Mouse (Mus musculus) CH12.LX (cell line): ENCODE data around the gene Etv1.

Experiments
- CTCF ChIP-seq, 2 experiments: IDR thresholded peaks in 1 of 2; conservative IDR thresholded peaks in 1 of 2; 2 replicates each; pipeline ENCODE4 v1.5.1; 2011 to 2012; ENCODE audit warnings: low read depth in 2 of 2, low read length in 2 of 2, improper control_type of control experiment in 1 of 2, inconsistent platforms in 1 of 2, mild to moderate bottlenecking in 1 of 2, moderate library complexity in 1 of 2
- E2F4 ChIP-seq: IDR thresholded peaks from 2 replicates; pipeline ENCODE4 v1.6.1; 2011; ENCODE audit warnings: low read depth, low read length, improper control_type of control experiment; ENCODE audit not compliant: insufficient replicate concordance
- EP300 ChIP-seq: IDR thresholded peaks from 2 replicates; pipeline ENCODE4 v1.6.1; 2011; ENCODE audit warnings: low read length, improper control_type of control experiment
- ETS1 ChIP-seq: conservative IDR thresholded peaks from 2 replicates; pipeline ENCODE4 v1.6.1; 2012; ENCODE audit warnings: low read depth, mild to moderate bottlenecking, inconsistent platforms, low read length, improper control_type of control experiment, moderate library complexity
- GABPA ChIP-seq: IDR thresholded peaks from 2 replicates; pipeline ENCODE4 v1.6.1; 2012; ENCODE audit warnings: low read depth, low read length, improper control_type of control experiment, inconsistent platforms; ENCODE audit not compliant: insufficient replicate concordance
- KAT2A ChIP-seq: IDR thresholded peaks from 2 replicates; pipeline ENCODE4 v1.6.1; 2012; ENCODE audit warnings: low read length, improper control_type of control experiment, inconsistent platforms; ENCODE audit not compliant: insufficient replicate concordance
- MYC ChIP-seq: IDR thresholded peaks from 2 replicates; pipeline ENCODE4 v1.6.1; 2011; ENCODE audit warnings: low read depth, mild to moderate bottlenecking, improper control_type of control experiment, low read length
- POLR2A ChIP-seq: IDR thresholded peaks from 2 replicates; pipeline ENCODE4 v1.6.1; 2011; ENCODE audit warnings: low read depth, mild to moderate bottlenecking, improper control_type of control experiment, low read length
- POLR2AphosphoS2 ChIP-seq: IDR thresholded peaks from 2 replicates; pipeline ENCODE4 v1.6.1; 2011; ENCODE audit warnings: low read depth, low read length, improper control_type of control experiment
- TCF12 ChIP-seq: IDR thresholded peaks from 2 replicates; pipeline ENCODE4 v1.6.1; 2014; ENCODE audit warnings: low read depth, mild to moderate bottlenecking, inconsistent platforms, low read length, improper control_type of control experiment
- USF1 ChIP-seq: IDR thresholded peaks from 2 replicates; pipeline ENCODE4 v1.6.1; 2014; ENCODE audit warnings: low read depth, mild to moderate bottlenecking, inconsistent platforms, low read length, improper control_type of control experiment
- ZC3H11A ChIP-seq: IDR thresholded peaks from 2 replicates; pipeline ENCODE4 v1.6.1; 2012; ENCODE audit warnings: low read depth, mild to moderate bottlenecking, inconsistent platforms, low read length, improper control_type of control experiment

DNA sequence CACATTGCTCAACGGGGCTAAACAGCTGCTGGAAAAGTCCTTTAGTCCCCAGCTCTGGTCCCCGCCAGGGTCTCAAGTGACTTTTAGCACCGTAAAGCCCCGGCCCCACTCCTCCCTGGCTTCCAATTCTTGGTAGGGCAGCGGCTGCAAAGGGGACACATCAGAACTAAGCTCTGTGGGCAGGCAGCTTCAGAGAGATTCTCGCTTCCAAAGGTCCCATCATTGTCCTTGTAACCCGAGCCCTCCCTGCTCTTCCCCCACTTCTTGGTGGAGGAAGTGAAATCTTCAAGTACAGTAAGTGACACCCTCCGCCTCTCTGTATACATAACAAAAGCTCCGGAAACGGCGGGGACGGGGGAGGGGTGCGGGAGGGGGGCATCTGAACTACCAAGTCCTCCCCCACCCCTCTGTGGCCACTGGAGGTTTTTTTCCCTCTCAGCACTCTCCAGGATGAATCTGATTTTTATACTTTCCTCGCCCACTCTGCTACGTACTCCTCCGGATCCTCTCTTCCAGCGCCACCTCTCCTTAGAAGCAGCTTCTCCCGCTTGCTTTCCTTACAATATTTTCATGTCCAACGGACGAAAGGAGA lies at the start of gene Etv1:
- TF ChIP-seq ZC3H11A (no peak), MYC (no peak), ETS1 (peak; percentile 31; the same call in 1 of the 2 replicates), USF1 (no peak), TCF12 (peak; percentile 35; the same call in 1 of the 2 replicates), KAT2A (no peak), E2F4 (no peak), CTCF (conservative IDR thresholded peaks at IDR 0.05 in 1 of 2, IDR thresholded peaks at IDR 0.05 in 1 of 2; ENCODE audit: low read depth in 2 of 2, low read length in 2 of 2) (no peak), POLR2AphosphoS2 (no peak), GABPA (no peak), POLR2A (no peak), EP300 (no peak)
